Mouse (Mus musculus): ENCODE measurements around the gene Olfr789.

Gene Olfr789

DNA sequence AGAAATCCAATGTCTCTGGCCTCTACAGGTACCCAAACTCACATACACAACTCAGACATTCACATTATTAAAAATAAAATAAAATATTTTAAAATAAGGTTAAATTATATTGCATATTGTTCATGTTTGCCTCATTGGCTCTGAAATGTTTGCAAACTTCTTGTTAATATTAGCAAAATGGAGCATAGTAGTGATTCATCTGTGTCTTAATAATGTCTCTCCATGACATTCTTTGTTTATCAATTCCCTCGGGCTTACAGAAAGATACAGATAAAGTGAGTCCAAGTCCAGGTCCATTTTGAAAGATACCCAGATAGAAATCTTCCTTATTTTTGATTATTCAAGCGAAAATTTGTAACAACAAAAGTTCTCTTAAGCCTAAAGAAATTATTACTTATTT is at the start of gene Olfr789:
TSS of gene Olfr789 (plus strand) at position 301 of the 400 bp plus-strand sequence.
- no peak for DNase-seq

DNA sequence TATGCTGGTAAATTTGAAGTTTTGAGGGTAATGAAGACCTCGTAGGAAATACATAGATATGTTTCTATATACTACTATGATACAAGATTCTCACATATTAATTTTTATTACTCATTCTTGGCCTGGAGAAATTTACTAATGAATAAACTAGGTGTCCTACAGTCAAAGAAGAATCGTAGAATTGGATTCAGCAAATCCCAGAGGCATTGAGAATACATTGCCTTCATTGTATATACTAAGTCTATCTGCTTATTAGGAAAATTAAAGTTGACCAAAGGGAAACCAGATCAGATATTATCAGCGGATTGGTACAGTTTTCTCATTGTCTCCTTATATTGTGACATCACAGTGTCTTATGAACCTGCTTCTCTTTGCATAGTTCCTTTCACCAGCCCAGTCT is 23.0 kb upstream of the Olfr789 start, which contains the start of gene Olfr787:
TSS of gene Olfr787 (plus strand) at position 301 of the 400 bp plus-strand sequence.
- DNase-seq, result no peak

DNA sequence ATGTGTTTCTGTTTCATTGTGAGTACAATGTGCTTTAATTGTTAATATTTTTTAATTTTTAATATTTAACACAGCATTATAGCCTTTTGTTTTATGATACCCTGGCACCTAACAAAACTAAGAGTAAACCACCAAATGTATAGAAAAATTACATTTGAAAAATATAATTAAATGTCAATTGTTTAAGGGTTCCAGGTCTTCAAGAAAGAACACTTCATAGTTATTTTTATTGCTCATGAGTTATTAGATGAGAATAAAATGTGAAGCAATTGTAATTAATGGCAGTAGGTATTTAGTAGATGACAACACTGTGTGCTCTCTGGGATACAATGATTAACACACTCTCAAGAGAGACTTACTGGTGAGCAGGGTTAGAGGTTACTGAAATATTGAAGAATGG is 13.9 kb upstream of the Olfr789 start, which contains the start of gene Olfr788:
TSS of gene Olfr788 (plus strand) at position 301 of the 400 bp plus-strand sequence.
- DNase-seq, result no peak

DNA sequence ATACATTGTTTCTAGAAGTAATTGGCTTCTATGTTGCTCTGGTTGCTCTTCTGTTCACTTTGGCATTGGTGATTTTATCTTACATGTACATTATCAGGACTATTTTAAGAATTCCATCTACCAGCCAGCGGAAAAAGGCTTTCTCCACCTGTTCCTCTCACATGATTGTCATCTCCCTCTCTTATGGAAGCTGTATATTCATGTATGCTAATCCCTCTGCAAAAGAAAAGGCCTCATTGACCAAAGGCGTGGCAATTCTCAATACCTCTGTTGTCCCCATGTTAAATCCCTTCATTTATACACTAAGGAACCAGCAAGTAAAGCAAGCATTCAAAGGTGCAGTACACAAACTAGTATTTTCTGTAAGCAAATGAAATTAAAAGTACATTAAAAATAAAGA is 11.3 kb upstream of the Olfr789 start:
- no peak for DNase-seq

DNA sequence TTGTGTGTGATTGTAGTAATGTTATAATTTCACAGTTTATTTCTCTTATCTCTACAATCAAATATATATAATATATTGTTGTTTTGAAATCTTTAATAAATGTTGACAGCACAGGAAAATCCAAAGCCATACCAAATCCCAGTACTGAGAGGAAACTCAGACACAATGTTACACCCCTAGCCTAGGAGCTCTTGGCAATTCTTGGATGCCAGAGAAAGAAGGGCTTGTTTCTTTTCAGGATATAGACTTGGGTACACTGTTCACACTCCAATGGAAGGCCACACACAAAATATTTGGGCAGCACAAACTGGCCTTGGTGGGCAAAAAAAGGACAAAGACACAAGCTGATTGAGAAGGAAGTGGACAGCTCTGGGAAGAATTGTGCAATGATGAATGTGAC is 10.8 kb upstream of the Olfr789 start:
- DNase-seq, result no peak

DNA sequence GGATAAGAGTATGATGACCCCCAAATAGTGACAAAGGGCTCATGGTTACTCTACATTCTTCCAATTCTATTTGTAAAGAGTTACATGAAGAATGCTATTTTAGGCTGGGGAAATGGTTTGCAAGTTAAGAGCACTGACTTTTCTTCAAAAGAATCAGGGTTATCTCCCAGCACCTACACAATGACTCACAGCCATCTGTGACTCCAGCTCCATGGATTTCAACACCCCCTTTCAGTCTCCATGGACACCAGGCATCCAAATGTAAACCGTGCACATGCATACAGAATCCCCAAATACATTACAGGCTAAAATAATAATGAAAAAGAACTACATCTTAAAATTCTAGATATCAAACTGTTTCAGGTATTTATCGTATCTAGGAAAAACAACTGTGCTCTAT is 5.5 kb downstream of the Olfr789 start:
- no peak for DNase-seq

DNA sequence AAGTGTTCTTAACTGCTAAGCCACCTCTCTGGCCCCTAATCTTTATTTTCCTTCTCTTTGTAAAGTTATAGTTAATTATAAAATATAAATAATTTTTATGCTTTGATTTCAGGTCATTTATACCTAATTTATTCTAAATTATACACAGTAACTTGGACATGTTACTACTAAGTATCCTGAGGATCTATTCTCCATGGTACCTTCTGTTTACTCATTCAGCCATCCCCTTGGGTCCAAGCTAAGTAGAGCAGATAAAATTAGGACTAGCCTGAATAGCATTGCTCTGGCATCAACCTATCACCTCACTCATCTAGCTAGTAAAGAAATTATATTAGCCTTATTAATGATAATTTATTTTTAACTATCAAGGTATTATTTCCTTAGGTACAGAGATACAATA is 13.6 kb downstream of the Olfr789 start, which contains the start of gene Olfr790:
TSS of gene Olfr790 (plus strand) at position 301 of the 400 bp plus-strand sequence.
- no peak for DNase-seq

DNA sequence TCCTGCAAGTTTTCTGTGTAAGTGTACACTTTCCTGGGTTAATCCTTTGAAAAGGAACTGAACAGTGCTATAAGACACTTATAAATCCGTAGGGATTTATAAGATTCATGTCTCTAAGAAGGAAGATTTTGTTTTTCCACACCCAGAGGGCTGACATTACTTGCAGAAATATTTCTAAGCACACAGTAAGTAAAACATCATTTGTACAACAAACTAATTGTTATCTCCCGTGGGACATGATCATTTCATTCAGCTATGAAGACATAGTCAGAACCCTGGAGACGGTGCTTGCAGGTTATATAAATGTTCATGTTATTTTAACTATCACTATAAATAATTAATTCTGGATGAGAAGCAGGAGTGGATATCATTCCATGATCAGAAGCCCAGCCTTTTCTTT is 36.9 kb downstream of the Olfr789 start, which contains the start of gene Olfr791:
TSS of gene Olfr791 (plus strand) at position 301 of the 400 bp plus-strand sequence.
- no peak for DNase-seq

DNA sequence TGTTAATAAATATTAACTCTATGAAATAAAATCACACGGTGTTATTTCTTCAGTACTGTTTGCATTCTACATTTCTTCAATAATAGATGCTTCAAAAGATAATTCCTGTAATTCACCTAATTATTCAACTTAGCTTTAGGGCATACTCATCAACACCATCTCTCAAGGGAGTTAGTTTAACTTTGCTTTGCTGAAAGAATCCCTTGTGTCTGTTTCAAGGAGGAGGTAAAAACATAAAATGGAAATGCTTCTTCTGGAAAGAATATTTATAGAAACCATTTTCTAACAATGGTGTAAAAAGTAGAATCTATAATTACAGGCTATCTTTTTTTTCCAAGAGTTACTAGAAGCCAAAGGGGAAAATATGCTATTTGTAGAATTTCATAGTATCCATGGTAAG is 54.3 kb downstream of the Olfr789 start, which contains the start of gene Olfr792:
TSS of gene Olfr792 (plus strand) at position 301 of the 400 bp plus-strand sequence.
- no peak for DNase-seq
